Mouse (Mus musculus): ENCODE measurements at regions not wholly inside any gene's neighbourhood (a gene's known extent, or its start where the extent isn't known, plus 50 kb on each side); places are given as distances from the start of the nearest gene placed in this dataset.
"Not testable (repeated sequence)": the region's sequence is repeated elsewhere in the genome, so short reads cannot be mapped to it uniquely, and the experiment has no call there.

GRCm38 (mm10) chr3:21726747-21727505, 349.5 kb upstream of the Tbl1xr1 start:
- no peak for DNase-seq (ENCODE audit: low read depth, low spot score)

GRCm38 (mm10) chr3:21728019-21728418, 348.4 kb upstream of the Tbl1xr1 start:
- peak; percentile 88 for DNase-seq (ENCODE audit: low read depth, low spot score)

DNA sequence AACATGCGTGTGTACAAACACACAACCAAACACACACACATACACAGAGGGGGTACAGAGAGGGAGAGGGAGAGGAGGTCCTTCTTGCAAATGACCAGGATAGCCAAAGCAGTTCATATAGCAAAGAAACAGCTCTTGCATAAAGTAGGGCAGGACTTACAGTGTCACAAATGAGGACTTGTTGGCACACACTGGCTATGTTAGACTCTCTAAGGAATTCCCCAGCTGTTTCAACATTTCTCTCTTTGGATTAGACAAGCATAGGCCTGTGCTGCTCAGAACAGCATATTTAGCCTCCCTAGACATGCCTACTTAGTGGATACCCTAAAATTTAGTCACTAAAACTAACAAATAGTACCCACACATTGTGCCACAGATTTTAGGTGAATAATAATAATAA, 347.1 kb upstream of the Tbl1xr1 start:
- no peak for DNase-seq (ENCODE audit: low read depth, low spot score)

- peak; percentile 52 for DNase-seq (ENCODE audit: low read depth, low spot score)
These were observed 340.8 kb upstream of the Tbl1xr1 start for GRCm38 (mm10) chr3:21735688-21736087.

DNA sequence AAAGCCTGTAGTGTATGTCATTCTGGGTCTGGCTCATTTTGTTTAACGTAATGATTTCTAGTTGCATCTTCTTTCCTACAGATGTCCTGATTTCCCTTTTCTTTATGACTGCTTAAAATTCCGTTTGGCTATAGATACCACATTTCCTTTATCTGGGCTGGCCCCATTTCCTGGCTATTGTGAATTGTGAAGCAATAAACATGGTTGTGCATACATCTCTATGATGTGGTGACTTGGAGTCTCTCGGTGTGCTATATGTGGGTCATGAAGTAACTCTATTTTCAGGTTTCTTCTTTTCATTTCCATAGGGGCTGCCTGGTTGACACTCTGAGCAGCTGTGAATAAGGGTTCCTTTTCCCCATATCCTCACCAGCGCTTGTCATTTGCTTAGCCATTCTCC, 336.7 kb upstream of the Tbl1xr1 start:
- DNase-seq (ENCODE audit: low read depth, low spot score), result no peak

GRCm38 (mm10) chr3:21744107-21744506, 332.3 kb upstream of the Tbl1xr1 start:
- no peak for DNase-seq (ENCODE audit: low read depth, low spot score)

DNA sequence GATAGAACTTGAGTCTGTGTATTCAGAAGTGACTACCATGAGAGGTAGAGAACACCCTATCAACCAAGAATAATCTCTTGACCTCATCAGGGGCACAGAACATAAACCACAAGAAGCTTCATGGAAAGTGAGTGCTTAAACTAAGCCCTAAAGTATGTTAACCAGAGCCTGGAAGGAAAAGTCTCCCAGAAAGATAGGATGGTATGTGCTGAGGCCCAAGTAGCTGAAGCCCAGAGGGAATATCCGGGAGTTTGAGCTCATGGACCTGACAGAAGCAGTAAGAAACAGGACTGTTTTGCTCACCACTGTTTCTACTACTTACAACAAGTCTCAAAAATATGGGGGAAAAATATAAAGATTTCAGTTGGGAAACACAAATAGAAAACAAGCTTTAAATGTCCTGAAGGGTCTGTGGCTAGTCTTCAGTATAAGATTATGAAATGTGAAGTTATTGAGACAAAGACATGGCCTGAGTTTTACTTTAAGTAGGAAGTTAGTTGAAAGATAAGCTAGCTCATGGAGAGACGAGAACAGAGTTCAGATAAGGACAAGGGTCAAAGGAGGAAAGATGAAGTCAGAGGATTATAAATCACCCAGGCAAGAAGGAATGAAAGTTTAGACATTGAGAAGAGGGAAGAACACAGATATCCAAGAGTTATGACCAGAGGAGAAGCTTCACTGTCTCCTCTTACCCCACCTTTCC, 315.8 kb upstream of the Tbl1xr1 start:
- no peak for DNase-seq (ENCODE audit: low read depth, low spot score)

GRCm38 (mm10) chr3:21761219-21761600, 315.2 kb upstream of the Tbl1xr1 start:
- DNase-seq (ENCODE audit: low read depth, low spot score), result no peak

GRCm38 (mm10) chr3:21761909-21762308, 314.5 kb upstream of the Tbl1xr1 start:
- no peak for DNase-seq (ENCODE audit: low read depth, low spot score)

DNA sequence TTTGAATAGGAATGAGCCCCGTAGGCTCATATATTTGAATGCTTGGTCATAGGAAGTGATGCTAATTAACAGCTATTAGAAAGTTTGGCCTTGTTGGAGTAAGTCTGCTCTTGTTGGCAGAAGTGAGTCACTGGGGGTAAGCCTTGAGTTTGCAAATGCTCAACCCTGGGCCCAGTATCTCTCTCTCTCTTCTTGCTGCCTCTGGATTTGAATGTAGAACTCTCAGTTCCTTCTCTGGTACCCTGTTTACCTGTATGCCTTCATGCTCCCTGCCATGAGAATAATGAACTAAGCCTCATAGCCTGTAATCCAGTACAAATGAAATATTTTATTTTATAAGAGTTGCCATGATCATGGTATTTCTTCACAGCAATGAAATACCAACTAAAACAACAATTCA, 308.4 kb upstream of the Tbl1xr1 start:
- no peak for DNase-seq (ENCODE audit: low read depth, low spot score)

DNA sequence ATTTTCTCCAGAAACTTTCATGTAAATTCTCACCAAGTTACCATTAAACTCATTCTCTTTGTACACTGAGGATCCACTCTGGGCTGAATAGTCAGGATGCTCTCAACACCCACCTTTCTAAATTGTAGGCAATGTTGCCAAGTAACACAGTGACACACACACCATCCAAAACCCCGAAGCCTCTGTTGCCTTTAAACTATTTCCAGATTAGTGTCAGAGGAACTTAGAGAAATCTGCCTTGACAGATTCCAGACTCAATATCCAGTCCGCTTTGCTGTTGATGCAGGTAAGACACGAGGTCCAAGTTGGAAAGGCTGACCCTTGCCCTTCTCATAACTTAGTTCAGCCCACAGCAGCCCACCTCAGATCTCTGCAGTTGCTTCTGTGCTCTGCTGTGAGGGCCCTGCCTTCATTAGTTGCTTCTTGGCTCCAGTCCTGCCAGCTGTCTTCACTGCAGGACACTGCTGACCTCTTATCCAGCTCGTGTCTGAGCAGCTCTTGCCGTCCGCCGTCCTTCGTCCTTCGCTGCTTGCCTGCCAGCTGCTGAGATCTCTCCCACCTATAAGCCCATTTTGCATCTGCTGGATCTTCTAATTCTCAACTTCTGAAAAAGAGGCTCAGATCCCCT, 306.4 kb upstream of the Tbl1xr1 start:
- no peak for DNase-seq (ENCODE audit: low read depth, low spot score)

GRCm38 (mm10) chr3:21771752-21772298, 304.6 kb upstream of the Tbl1xr1 start:
- no peak for DNase-seq (ENCODE audit: low read depth, low spot score)

- no peak for DNase-seq (ENCODE audit: low read depth, low spot score)
These were observed 302.1 kb upstream of the Tbl1xr1 start for GRCm38 (mm10) chr3:21774172-21774842.

DNA sequence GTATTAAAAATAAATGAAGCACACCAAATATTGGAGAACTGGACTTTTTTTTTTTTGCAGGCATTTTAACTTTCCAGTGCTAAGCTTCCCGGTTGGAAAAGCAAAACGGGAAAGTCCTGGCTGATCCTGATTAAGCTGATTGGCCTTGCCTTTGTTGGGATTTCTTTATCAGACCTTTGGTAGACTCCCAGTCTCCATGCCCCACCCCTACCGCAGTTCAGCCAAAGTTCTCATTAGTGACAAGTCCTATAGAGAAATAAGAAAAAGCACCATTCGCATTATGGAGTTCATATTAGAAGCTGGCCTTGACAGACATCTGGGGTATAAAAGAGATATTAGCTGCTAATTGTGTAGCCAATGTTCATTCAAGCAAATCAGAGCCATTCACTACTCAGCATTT, 297.7 kb upstream of the Tbl1xr1 start:
- DNase-seq (ENCODE audit: low read depth, low spot score), result no peak

DNA sequence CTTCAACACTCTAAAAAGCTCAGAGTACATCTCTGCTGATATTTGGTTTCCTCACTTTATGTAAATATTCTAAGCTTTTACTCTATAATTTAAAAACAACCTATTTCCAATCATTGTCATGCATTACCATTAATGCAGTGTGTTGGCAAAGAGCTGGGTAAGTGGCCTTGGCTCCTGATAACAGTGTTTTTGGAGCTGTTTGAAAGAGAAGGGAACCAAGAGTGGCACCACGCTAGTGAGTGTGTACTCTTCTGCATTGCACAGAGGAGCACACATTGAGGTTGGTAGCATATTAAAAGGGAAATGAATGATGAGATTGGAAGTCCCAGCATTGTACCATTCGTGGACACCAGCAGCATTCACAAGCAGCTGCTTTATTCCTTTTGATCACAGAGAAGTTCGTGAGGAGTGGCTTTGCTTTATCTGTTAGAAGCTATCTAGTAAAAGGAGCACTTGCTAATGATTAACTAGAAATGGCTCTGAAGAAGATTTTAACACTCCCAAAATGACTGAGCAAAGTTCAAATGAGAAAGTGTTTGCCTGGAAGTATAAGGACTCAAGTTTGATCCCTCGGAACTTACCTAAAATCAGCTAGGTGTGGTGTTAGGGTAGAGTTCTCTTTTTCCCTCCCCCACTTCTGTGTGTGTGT, 284.3 kb upstream of the Tbl1xr1 start:
- no peak for DNase-seq (ENCODE audit: low read depth, low spot score)

DNA sequence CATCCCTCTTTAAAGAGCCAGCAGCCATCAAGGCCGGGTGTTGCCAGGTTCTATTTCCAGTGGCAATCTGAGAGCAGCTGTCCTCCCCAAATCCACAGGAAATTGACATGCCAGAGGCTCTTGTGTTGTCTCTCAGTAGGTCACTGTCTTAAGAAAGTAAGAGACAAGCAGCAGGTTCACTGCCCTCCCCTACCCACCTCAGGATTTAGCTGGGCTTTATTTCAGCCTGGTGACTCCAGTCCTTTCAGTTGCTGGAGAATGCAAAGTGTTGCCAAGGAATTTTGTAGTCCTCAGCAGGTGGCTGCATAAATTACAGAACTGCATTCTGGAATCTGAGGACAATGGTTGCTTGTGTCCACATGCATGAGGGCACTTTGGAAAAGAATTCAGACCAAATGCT, 278.3 kb upstream of the Tbl1xr1 start:
- peak; percentile 90 for DNase-seq (ENCODE audit: low read depth, low spot score)

DNA sequence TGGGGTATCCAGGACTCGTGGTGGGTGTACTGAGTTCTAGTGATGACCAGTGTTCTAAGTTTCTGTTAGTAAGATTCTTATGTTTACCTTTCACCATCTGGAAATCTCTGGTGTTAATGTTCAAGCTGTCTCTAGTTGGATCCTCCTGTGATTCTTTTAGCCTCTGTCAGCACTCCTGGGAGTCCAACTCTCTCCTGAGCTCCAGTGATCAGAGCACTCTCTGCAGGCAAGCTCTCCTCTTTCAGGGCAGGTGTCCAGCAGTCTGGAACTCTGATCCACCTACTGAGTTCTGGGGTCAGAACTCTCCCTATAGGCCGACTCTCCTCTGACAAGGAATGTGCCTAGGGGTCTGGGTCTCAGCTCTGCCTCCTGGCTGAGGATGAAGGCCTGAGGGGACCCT, 272.6 kb upstream of the Tbl1xr1 start:
- not testable (repeated sequence) for DNase-seq (ENCODE audit: low read depth, low spot score)

- no peak for DNase-seq (ENCODE audit: low read depth, low spot score)
These were observed 269.8 kb upstream of the Tbl1xr1 start for GRCm38 (mm10) chr3:21806494-21807157.

- DNase-seq (ENCODE audit: low read depth, low spot score), result no peak
These were observed 267.9 kb upstream of the Tbl1xr1 start for GRCm38 (mm10) chr3:21808539-21808938.

DNA sequence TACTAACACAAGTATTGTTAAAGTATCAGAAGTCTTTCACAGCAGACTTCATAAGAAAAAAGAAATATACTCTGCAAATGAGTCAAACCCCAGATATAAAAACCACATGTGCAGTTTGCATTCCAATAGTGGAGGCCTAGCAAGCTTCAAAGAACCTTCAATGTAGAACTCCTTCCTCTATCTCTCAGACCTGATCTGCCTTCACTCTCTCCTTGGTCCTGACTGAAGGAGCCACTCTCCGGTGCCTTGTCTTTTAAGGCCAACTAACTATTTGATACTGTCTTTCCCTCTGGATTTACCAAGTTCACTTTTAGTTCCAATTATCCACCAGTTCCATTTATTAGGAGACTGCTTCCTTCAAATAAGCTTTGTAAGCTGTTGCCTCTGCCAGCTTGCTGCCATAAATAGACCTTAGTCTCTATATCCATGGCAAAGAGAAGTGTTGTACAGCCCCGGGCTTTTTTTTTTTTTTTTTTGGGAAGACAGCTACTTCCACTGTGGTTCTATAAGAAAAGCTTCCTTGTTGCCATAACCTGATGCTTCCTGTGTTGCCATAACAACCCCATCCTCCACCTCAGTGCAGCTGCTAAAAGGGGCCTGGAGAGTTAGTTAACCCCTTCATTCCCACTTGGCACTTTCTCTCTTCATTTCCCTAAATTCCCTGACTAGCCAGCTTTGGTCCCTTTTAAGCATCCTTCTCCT, 266.5 kb upstream of the Tbl1xr1 start:
- DNase-seq (ENCODE audit: low read depth, low spot score), result peak; percentile 30

Measured in R1 (cell line).